Mouse (Mus musculus): ENCODE measurements around the gene Efna2. TPM values are rescaled to one million over a fixed set of nuclear protein-coding genes. Genes with fewer than 3 reads are reported as not detected.

Gene Efna2
- polyA plus RNA-seq, 1 experiment from 2014 or later = 7.4 TPM

DNA sequence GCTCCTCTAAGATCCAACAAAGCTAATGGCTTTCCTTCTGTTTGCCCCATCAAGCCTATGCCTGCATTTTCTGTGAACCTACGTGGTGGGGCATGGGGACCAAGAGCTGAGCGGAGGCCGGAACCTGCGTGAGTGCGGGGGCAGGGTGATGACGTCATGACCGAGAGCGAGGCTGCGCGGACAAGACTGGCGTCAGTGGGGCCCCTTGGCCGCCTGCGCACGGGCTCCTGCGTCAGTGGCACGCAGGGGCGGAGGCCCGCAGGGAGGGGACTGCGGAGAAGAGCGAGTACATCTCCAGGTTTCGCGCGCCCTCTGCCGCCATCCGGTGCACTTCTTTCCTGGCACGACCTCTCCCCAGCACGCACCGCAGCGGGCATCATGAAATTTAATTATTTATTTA lies 38.0 kb upstream of the Efna2 start:
- peak; percentile 66 for ATAC-seq

DNA sequence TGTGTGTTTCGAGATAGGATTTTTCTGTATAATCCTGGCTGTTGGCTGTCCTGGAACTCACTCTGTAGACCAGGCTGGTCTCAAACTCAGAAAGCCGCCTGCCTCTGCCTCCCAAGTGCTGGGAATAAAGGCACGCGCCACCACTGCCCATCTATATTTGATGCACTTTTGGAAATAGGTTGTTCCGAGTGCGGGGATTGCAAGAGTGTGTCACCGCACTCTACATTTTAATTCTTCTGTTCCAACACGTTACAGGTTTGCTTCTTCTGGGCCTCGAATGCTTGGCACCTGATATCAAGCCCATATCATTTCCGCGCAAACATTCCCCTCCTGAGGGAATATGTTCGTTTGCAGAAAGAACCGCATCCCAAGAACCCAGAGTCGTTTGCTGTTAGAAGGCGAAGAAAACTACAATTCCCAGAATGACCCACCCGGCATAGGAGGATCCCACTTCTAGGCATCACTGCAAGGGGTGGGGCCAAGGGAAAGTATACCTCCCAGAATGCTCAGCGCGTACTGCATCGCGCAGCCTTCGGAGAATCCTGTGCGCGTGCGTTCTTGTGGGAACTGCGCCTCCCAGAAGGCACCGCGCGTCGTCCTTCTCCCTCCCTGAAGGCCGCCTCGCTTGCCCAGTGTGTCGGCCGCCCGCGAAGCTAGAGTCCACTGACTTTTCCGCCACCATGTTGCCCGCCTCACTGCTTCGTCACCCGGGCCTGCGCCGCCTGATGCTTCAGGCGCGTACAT lies 37.3 kb upstream of the Efna2 start:
- H3K36me3 ChIP-seq (ENCODE audit: control insufficient read depth, insufficient read depth, low read length) = peaks cover 15% of the 10 kb centered on the region; the same call in 1 of the 2 replicates
- ATAC-seq = peak; percentile 79
- peak overlapping the region; percentile 87 for H3K4me2 ChIP-seq (ENCODE audit: low read depth, low read length)
- H3K27ac ChIP-seq (ENCODE audit: low read length) = peak overlapping the region; percentile 90
- H3K4me1 ChIP-seq (ENCODE audit: control insufficient read depth, insufficient read depth, low read length) = peaks cover 70% of the 10 kb centered on the region
- H3K27me3 ChIP-seq (replicated peaks; ENCODE audit: control insufficient read depth, insufficient read depth, low read length) = peaks cover 7% of the 10 kb centered on the region; the same call in 1 of the 2 replicates
- peak overlapping the region; percentile 67 for H3K4me3 ChIP-seq (ENCODE audit: low read length)
- WGBS = under 1% methylated on average over 43 of the region's 43 CpGs
- H3K9ac ChIP-seq (ENCODE audit: low read depth, low read length) = peak overlapping the region; percentile 88
- H3K9me3 ChIP-seq (ENCODE audit: control insufficient read depth, low read length) = no peaks in the 10 kb centered on the region

More for the DNA sequence above, 38.0 kb upstream of the Efna2 start:
- Histone ChIP-seq H3K36me3 (ENCODE audit: control insufficient read depth, insufficient read depth, low read length) (peaks cover 15% of the 10 kb centered on the region; the same call in 1 of the 2 replicates), H3K4me1 (ENCODE audit: control insufficient read depth, insufficient read depth, low read length) (peaks cover 68% of the 10 kb centered on the region), H3K9me3 (ENCODE audit: control insufficient read depth, low read length) (no peaks in the 10 kb centered on the region), H3K27me3 (replicated peaks; ENCODE audit: control insufficient read depth, insufficient read depth, low read length) (peaks cover 12% of the 10 kb centered on the region; the same call in 1 of the 2 replicates), H3K9ac (ENCODE audit: low read depth, low read length) (peak overlapping the region; percentile 67), H3K4me3 (ENCODE audit: low read length) (peak overlapping the region; percentile 67), H3K4me2 (ENCODE audit: low read depth, low read length) (peak overlapping the region; percentile 72), H3K27ac (ENCODE audit: low read length) (peak overlapping the region; percentile 80)
- WGBS = under 1% methylated on average over 29 of the region's 29 CpGs

DNA sequence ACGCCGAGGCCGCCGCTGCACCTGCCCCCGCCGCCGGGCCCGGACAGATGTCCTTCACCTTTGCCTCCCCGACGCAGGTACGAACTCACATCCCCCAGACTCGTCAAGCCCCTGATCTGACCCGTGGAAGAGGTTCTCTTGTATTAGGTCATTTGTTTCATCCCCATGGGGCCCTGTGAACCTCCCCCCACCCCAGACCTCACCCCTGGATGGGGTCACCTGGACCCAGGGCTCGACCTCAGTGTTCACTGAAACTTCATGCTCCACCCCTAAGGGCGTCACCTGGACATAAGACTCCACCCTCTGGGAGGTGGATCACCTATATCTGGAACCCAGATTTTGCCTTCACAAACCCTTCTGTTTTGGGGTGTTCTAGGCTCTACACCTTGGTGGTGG lies 36.8 kb upstream of the Efna2 start:
- peaks cover 71% of the 10 kb centered on the region for H3K4me1 ChIP-seq (ENCODE audit: control insufficient read depth, insufficient read depth, low read length)
- peak overlapping the region; percentile 67 for H3K4me3 ChIP-seq (ENCODE audit: low read length)

DNA sequence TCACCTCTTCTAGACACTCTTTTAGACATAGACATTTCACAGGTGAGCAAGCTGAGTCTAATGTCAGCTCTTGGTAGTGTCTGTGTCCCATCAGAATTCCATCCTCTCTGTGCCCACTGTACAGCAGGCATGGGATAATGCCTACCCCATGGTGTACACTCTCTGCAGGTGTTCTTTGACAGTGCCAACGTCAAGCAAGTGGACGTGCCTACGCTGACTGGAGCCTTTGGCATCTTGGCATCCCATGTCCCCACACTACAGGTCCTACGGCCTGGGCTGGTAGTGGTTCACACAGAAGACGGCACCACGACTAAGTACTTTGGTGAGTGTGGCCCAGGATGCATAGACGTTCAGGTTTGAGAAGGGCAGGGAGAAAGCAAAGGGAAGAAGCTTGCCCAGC lies 35.6 kb upstream of the Efna2 start:
- Histone ChIP-seq H3K27me3 (replicated peaks; ENCODE audit: control insufficient read depth, insufficient read depth, low read length) (no peaks in the 10 kb centered on the region), H3K4me1 (ENCODE audit: control insufficient read depth, insufficient read depth, low read length) (peaks cover 64% of the 10 kb centered on the region), H3K36me3 (ENCODE audit: control insufficient read depth, insufficient read depth, low read length) (peaks cover 15% of the 10 kb centered on the region; the same call in 1 of the 2 replicates), H3K9me3 (ENCODE audit: control insufficient read depth, low read length) (no peaks in the 10 kb centered on the region), H3K9ac (ENCODE audit: low read depth, low read length) (no peak overlapping the region), H3K27ac (ENCODE audit: low read length) (no peak overlapping the region), H3K4me2 (ENCODE audit: low read depth, low read length) (peak overlapping the region; percentile 87; the same call in 1 of the 2 replicates), H3K4me3 (ENCODE audit: low read length) (0 out of 2 replicates have a peak overlapping the region, but pooled peaks have one; percentile 0)
- ATAC-seq = no peak
- 93% methylated on average over 7 of the region's 7 CpGs for WGBS

More for the DNA sequence above, 36.8 kb upstream of the Efna2 start:
- 0 out of 2 replicates have a peak, but pooled peaks cover 5% of the 10 kb centered on the region for H3K27me3 ChIP-seq (replicated peaks; ENCODE audit: control insufficient read depth, insufficient read depth, low read length)
- WGBS = under 1% methylated on average over 15 of the region's 15 CpGs
- peak; percentile 16 for ATAC-seq
- peak overlapping the region; percentile 87 for H3K4me2 ChIP-seq (ENCODE audit: low read depth, low read length)
- no peaks in the 10 kb centered on the region for H3K9me3 ChIP-seq (ENCODE audit: control insufficient read depth, low read length)
- H3K36me3 ChIP-seq (ENCODE audit: control insufficient read depth, insufficient read depth, low read length) = peaks cover 15% of the 10 kb centered on the region; the same call in 1 of the 2 replicates
- H3K27ac ChIP-seq (ENCODE audit: low read length) = peak overlapping the region; percentile 90
- H3K9ac ChIP-seq (ENCODE audit: low read depth, low read length) = peak overlapping the region; percentile 88

DNA sequence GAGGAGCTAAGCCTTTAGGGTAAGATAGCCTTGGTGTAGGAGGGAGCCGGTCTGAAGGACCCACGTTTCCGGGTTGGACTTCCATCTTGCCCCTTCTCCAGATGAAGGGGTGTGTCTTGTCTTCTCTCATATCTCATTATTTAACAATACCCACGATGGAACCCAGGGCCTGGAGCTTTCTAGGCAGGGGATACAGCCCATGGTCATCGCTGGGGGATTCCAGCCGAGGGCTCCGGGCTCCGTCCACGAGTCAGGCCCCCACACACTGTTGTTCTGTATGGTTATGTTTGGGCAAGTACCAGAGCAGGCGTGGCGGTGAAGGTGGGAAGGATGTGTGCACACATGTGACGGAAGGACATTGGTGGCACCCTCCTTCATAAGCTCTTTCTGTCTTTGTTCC lies 35.1 kb upstream of the Efna2 start:
- Histone ChIP-seq H3K9ac (ENCODE audit: low read depth, low read length) (no peak overlapping the region), H3K36me3 (ENCODE audit: control insufficient read depth, insufficient read depth, low read length) (peaks cover 15% of the 10 kb centered on the region; the same call in 1 of the 2 replicates), H3K9me3 (ENCODE audit: control insufficient read depth, low read length) (no peaks in the 10 kb centered on the region), H3K27me3 (replicated peaks; ENCODE audit: control insufficient read depth, insufficient read depth, low read length) (no peaks in the 10 kb centered on the region), H3K4me3 (ENCODE audit: low read length) (no peak overlapping the region), H3K4me1 (ENCODE audit: control insufficient read depth, insufficient read depth, low read length) (peaks cover 63% of the 10 kb centered on the region), H3K27ac (ENCODE audit: low read length) (0 out of 2 replicates have a peak overlapping the region, but pooled peaks have one; percentile 33), H3K4me2 (ENCODE audit: low read depth, low read length) (no peak overlapping the region)
- ATAC-seq = no peak
- 91% methylated on average over 12 of the region's 12 CpGs for WGBS

DNA sequence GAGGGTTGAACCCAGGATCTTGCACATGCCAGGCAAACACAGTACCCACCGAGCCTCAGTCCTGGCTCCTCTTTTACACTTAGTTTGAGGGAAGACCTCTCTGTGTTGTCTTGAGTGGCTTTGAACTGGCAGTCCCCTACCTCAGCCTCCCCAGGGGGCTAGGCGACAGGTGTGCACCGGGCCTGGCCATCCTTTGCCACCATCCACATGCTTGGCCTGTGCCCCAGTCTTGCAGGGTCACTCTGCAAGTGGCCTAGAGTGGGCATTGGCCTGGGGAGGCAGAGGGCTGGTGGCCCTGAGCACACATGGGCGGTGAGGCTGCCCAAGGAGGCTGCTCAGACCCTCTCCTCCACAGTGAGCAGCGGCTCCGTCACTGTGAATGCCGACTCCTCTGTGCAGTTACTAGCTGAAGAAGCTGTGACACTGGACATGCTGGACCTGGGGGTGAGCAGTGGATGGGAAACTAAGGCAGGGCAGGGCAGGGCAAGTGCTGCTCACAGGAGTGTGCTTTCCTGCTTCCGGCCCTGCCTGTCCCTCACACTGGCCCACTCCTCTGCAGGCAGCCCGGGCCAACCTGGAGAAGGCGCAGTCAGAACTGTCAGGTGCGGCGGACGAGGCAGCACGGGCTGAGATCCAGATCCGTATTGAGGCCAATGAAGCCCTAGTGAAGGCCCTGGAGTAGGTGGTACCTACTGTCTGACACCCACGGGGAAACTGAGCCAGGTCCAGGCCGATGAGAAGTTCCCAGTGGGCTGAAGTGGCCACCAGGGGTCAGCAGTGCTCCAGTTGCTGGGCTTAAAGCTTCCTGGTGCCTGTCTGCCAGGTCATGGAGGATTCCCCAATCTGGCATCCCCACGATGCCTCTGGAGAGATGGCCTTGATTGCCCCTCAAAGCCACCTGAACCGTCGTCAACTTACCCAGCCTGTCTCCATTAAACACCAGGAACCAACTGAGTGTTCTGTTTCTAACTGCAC lies 34.1 kb upstream of the Efna2 start:
- H3K9me3 ChIP-seq (ENCODE audit: control insufficient read depth, low read length) = no peaks in the 10 kb centered on the region
- H3K4me1 ChIP-seq (ENCODE audit: control insufficient read depth, insufficient read depth, low read length) = peaks cover 56% of the 10 kb centered on the region
- no peak for ATAC-seq
- H3K4me3 ChIP-seq (ENCODE audit: low read length) = 0 out of 2 replicates have a peak overlapping the region, but pooled peaks have one; percentile 11
- no peaks in the 10 kb centered on the region for H3K27me3 ChIP-seq (replicated peaks; ENCODE audit: control insufficient read depth, insufficient read depth, low read length)
- 72% methylated on average over 20 of the region's 20 CpGs for WGBS
- peak overlapping the region; percentile 100 for H3K27ac ChIP-seq (ENCODE audit: low read length)
- peak overlapping the region; percentile 87; the same call in 1 of the 2 replicates for H3K9ac ChIP-seq (ENCODE audit: low read depth, low read length)
- H3K36me3 ChIP-seq (ENCODE audit: control insufficient read depth, insufficient read depth, low read length) = peaks cover 18% of the 10 kb centered on the region
- peak overlapping the region; percentile 56; the same call in 1 of the 2 replicates for H3K4me2 ChIP-seq (ENCODE audit: low read depth, low read length)

DNA sequence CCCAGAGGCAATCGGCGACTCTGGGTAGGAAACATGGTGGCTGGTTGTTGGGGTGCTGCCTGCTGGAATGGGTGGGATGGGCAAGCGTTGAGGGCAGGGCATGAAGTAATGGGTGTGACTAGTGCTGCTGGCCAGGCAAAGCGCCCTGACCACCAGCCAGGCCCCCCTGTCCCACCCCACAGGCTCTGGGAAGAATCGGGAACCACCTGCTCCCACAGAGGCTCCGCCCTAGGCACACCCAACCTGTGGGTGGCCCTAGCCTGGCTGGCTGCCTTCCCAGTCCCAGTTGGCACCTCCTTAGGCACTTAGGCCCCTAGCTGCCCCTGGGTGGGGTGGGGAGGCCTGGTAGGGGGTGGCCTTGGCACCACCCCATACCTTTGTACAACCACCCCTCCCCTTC lies 33.4 kb upstream of the Efna2 start:
- Histone ChIP-seq H3K9me3 (ENCODE audit: control insufficient read depth, low read length) (no peaks in the 10 kb centered on the region), H3K4me2 (ENCODE audit: low read depth, low read length) (peak overlapping the region; percentile 56; the same call in 1 of the 2 replicates), H3K4me1 (ENCODE audit: control insufficient read depth, insufficient read depth, low read length) (peaks cover 50% of the 10 kb centered on the region), H3K36me3 (ENCODE audit: control insufficient read depth, insufficient read depth, low read length) (peaks cover 19% of the 10 kb centered on the region), H3K4me3 (ENCODE audit: low read length) (peak overlapping the region; percentile 11; the same call in 1 of the 2 replicates), H3K27me3 (replicated peaks; ENCODE audit: control insufficient read depth, insufficient read depth, low read length) (no peaks in the 10 kb centered on the region), H3K27ac (ENCODE audit: low read length) (peak overlapping the region; percentile 100), H3K9ac (ENCODE audit: low read depth, low read length) (peak overlapping the region; percentile 87)
- no peak for ATAC-seq
- 73% methylated on average over 6 of the region's 6 CpGs for WGBS

DNA sequence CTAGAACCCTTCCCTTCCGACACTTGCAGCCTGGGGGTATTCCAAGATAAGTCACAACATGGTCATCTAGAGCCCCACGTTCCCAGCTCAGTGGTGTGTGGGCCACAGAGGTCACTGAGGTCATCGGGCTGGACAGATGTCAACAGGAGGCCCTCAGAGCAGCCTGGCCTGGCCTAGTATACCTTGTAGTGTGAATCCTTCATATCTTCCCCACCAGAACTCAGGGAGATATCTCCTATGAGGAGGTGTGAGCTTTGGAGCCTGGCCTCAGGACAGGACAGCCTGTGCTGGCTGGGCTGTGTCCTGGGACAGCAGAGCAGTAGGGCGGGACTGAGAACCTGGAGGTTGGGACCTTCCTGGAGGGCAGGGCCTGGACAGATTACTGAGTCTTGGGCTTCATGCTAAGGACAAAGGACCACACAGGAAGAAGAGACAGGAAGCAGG lies 32.7 kb upstream of the Efna2 start:
- peaks cover 19% of the 10 kb centered on the region for H3K36me3 ChIP-seq (ENCODE audit: control insufficient read depth, insufficient read depth, low read length)
- H3K4me3 ChIP-seq (ENCODE audit: low read length) = peak overlapping the region; percentile 96
- H3K27ac ChIP-seq (ENCODE audit: low read length) = peak overlapping the region; percentile 100
- no peak for ATAC-seq
- H3K27me3 ChIP-seq (replicated peaks; ENCODE audit: control insufficient read depth, insufficient read depth, low read length) = no peaks in the 10 kb centered on the region
- H3K4me2 ChIP-seq (ENCODE audit: low read depth, low read length) = peak overlapping the region; percentile 56; the same call in 1 of the 2 replicates
- peak overlapping the region; percentile 87 for H3K9ac ChIP-seq (ENCODE audit: low read depth, low read length)
- peaks cover 51% of the 10 kb centered on the region for H3K4me1 ChIP-seq (ENCODE audit: control insufficient read depth, insufficient read depth, low read length)
- H3K9me3 ChIP-seq (ENCODE audit: control insufficient read depth, low read length) = no peaks in the 10 kb centered on the region
- WGBS = 67% methylated on average over 4 of the region's 4 CpGs
